Mouse (Mus musculus): ENCODE data around the gene Ubr4. TPM values are rescaled to one million over a fixed set of nuclear protein-coding genes. Genes with fewer than 3 reads are reported as not detected.

The Ubr4 gene
- polyA plus RNA-seq, 2 experiments from 2014 or later = 53.5 to 64.8 TPM

Other genes starting within 250 kb of the Ubr4 start
- 100 to 1,000 TPM; 277 to 314 TPM for gene Minos1, start 221.5 kb upstream of the Ubr4 start, polyA plus RNA-seq (2017; shearing (Covaris generic))
- 100 to 1,000 TPM; 479 to 616 TPM for gene Capzb, start 159.7 kb upstream of the Ubr4 start, polyA plus RNA-seq (2017; shearing (Covaris generic))
- gene Pqlc2, start 41.9 kb upstream of the Ubr4 start, polyA plus RNA-seq (2017; shearing (Covaris generic)) = 10 to 100 TPM; 10.4 to 10.8 TPM
- gene Akr7a5, start 41.9 kb upstream of the Ubr4 start, polyA plus RNA-seq (2017; shearing (Covaris generic)) = 1 to 10 TPM; 9.1 TPM
- 10 to 100 TPM; 49.4 to 61.5 TPM for gene Mrto4, start within 50 bp of the Ubr4 start, polyA plus RNA-seq (2017; shearing (Covaris generic))
- gene Emc1, start within 50 bp of the Ubr4 start, polyA plus RNA-seq (2017; shearing (Covaris generic)) = 10 to 100 TPM; 25.0 to 39.0 TPM
- gene Iffo2, start 177.9 kb downstream of the Ubr4 start, polyA plus RNA-seq (2017; shearing (Covaris generic)) = 1 to 10 TPM; 3.0 to 3.8 TPM

All from CD4-positive, CD25-positive, alpha-beta regulatory T cell, adult 4 months (primary cell).